Mouse (Mus musculus) midbrain, embryonic 16.5 days (tissue): ENCODE measurements at regions not wholly inside any gene's neighbourhood (a gene's known extent, or its start where the extent isn't known, plus 50 kb on each side); places are given as distances from the start of the nearest gene placed in this dataset.

Experiments used
- ATAC-seq: fragments of 200-750 bp; cut with Nextera tagmentation; 2 replicates; pipeline ENCODE4 v1.8.0; 2017; ENCODE audit warnings: moderate TSS enrichment
- H3K27ac ChIP-seq: fragments of 300-500 bp; sonication (generic); 2 replicates; pipeline ENCODE4 v1.5.1; 2014; ENCODE audit warnings: mild to moderate bottlenecking, low read length, mixed read lengths
- H3K27me3 ChIP-seq: fragments of 300-500 bp; sonication (generic); 2 replicates; pipeline ENCODE4 v1.6.1; 2014; ENCODE audit warnings: low read depth, low read length, mixed read lengths; ENCODE audit not compliant: control insufficient read depth, insufficient read depth
- H3K36me3 ChIP-seq: fragments of 300-500 bp; sonication (generic); 2 replicates; pipeline ENCODE4 v1.6.1; 2014; ENCODE audit warnings: mild to moderate bottlenecking, low read length, moderate library complexity, mixed read lengths; ENCODE audit not compliant: control insufficient read depth, insufficient read depth
- H3K4me1 ChIP-seq: fragments of 300-500 bp; sonication (generic); 2 replicates; pipeline ENCODE4 v1.6.1; 2014; ENCODE audit warnings: mild to moderate bottlenecking, low read length, mixed read lengths; ENCODE audit not compliant: control insufficient read depth, insufficient read depth
- H3K4me2 ChIP-seq: fragments of 300-500 bp; sonication (generic); 2 replicates; pipeline ENCODE4 v1.6.1; 2014; ENCODE audit warnings: mild to moderate bottlenecking, low read length, mixed read lengths
- H3K4me3 ChIP-seq: fragments of 300-500 bp; sonication (generic); 2 replicates; pipeline ENCODE4 v1.5.1; 2014; ENCODE audit warnings: low read depth, mild to moderate bottlenecking, low read length, moderate library complexity, mixed read lengths
- H3K9ac ChIP-seq: fragments of 300-500 bp; sonication (generic); 2 replicates; pipeline ENCODE4 v1.6.1; 2014; ENCODE audit warnings: low read depth, low read length, mixed read lengths
- H3K9me3 ChIP-seq: fragments of 300-500 bp; sonication (generic); replicated peaks from 2 replicates; pipeline ENCODE4 v1.6.1; 2014; ENCODE audit warnings: mild to moderate bottlenecking, low read length, mixed read lengths; ENCODE audit not compliant: control insufficient read depth, poor library complexity, severe bottlenecking
- WGBS: fragments of 180-500 bp; shearing (Covaris S2); extraction: QIAGEN DNeasy Blood & Tissue Kit; methylation state at CpG from one replicate; pipeline ENCODE4 v1.1.7; 2014; 5-methylcytosine and 5-hydroxymethylcytosine counted together

DNA sequence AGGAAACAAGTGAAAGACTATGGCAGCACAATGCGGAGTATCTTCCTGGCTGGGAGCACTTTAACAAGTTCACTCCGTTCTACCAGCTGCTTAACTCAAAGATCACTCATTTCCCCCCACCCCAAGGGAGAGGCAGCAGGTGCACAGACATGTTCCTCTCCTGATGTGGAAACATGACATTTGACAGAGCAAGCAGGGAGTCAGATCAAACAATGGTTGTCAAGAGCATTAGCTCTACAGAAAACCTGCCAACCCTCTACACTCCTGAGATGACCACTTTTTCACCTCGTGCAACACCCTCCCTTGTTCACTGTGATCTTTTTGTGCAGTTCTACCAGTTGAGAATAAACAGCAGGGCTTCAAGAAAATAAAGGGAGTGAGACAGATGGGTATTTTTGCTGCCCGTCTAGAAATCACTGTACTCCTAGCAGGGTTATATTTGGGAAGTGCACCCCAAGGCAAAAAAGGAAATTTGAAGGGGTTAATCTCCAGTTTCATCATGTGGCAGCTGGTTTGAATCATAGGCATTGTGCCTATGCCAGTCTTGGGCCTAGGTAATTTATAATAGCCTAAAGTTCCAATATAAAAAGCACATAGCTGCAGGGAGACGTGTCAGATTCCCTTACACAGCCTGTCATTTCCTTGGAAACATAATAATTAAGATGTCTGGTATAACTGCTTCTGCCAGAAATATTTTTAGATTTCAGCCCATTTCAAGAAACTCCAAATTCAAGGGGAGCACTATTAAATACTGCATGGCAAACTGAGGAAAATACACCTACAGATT lies 210.5 kb upstream of the Epha6 start:
- 32% methylated on average over 5 of the region's 5 CpGs for WGBS
- Histone ChIP-seq H3K36me3 (no peaks in the 10 kb centered on the region), H3K27me3 (no peaks in the 10 kb centered on the region), H3K4me2 (no peak overlapping the region), H3K27ac (no peak overlapping the region), H3K9me3 (no peaks in the 10 kb centered on the region), H3K9ac (no peak overlapping the region), H3K4me1 (peaks cover 7% of the 10 kb centered on the region; the same call in 1 of the 2 replicates), H3K4me3 (no peak overlapping the region)
- ATAC-seq, result peak; percentile 92

DNA sequence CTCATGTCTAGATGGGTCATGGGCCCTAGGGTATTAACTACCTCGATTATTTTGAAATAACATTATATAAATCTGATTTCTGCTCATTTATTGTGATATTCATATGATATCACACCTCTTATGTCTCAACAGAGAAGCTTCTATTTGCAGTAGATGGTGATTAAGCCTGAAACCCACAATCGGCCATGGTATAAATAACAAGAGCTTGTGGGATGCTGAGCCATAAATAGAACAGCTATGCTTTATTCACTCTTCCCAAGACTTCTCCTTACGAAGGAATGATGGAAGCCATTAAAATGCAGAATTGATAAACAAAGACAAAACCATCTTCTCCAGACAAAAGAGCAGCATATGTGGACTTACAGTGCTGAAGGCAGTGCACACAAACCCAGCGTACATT lies 195.4 kb upstream of the Epha6 start:
- Histone ChIP-seq H3K27ac (no peak overlapping the region), H3K27me3 (no peaks in the 10 kb centered on the region), H3K4me2 (no peak overlapping the region), H3K36me3 (no peaks in the 10 kb centered on the region), H3K4me3 (no peak overlapping the region), H3K4me1 (no peaks in the 10 kb centered on the region), H3K9me3 (no peaks in the 10 kb centered on the region), H3K9ac (no peak overlapping the region)
- no peak for ATAC-seq
- 76% methylated on average over 4 of the region's 4 CpGs for WGBS
